Mouse (Mus musculus): ENCODE results near the gene Gm11032. TPM values are rescaled to one million over a fixed set of nuclear protein-coding genes. Genes with fewer than 3 reads are reported as not detected.
"Not testable (repeated sequence)": the region's sequence is repeated elsewhere in the genome, so short reads cannot be mapped to it uniquely, and the experiment has no call there.

Gm11032 gene
- polyA plus RNA-seq, 1 experiment, result not detected

- peaks cover 10% of the 10 kb centered on the region; the same call in 1 of the 2 replicates for H3K4me1 ChIP-seq (ENCODE audit: control insufficient read depth, insufficient read depth, low read length)
- no peak overlapping the region for H3K27ac ChIP-seq (ENCODE audit: insufficient read depth, low read length)
- TF ChIP-seq POLR2A (IDR thresholded peaks at IDR 0.05; ENCODE audit: low read depth, low read length) (no peak), CTCF (IDR thresholded peaks at IDR 0.05; ENCODE audit: borderline replicate concordance, insufficient read depth, low read length) (no peak)
- H3K4me3 ChIP-seq (ENCODE audit: insufficient read depth, low read length), result no peak overlapping the region
Measured at GRCm38 (mm10) chr11:4641185-4641584, 21.3 kb downstream of the Gm11032 start.

DNA sequence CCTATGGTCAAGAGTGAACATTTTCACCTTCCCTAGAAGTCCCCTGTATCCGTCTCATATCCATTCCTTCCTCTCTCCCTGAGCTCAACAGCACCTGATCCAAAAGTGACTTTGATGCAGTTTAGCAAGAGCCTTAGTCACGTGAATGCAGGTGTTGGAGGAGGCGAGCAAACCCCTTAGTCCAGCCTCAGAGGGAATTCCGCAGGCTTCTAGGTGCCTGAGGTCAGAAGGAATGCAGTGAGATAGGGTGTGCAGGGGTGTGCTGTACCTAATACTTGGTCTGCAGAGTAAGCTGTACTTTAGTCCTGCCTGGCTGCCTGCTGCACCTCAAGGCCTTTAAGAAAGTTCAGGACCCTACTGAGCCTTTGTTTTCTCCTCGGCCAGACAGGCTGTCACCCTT, 23.9 kb downstream of the Gm11032 start:
- H3K4me1 ChIP-seq (ENCODE audit: control insufficient read depth, insufficient read depth, low read length), result peaks cover 5% of the 10 kb centered on the region; the same call in 1 of the 2 replicates
- TF ChIP-seq POLR2A (IDR thresholded peaks at IDR 0.05; ENCODE audit: low read depth, low read length) (no peak), CTCF (IDR thresholded peaks at IDR 0.05; ENCODE audit: borderline replicate concordance, insufficient read depth, low read length) (no peak)
- H3K4me3 ChIP-seq (ENCODE audit: insufficient read depth, low read length), result no peak overlapping the region
- H3K27ac ChIP-seq (ENCODE audit: insufficient read depth, low read length), result no peak overlapping the region

DNA sequence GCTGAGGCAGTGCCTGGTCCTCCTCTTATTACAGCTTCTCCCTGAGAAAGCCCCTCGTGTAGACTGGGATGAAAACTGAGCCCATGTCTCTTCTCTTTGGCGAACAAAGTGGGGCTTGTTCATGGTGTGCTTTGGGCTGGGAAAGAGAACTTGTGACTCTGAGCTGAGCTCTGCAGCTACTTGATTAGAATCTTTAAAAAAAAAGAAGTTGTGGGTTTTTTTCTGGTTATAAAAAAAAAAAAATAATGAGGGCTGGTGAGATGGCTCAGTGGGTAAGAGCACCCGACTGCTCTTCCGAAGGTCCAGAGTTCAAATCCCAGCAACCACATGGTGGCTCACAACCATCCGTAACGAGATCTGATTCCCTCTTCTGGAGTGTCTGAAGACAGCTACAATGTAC, 25.3 kb downstream of the Gm11032 start:
- H3K4me3 ChIP-seq (ENCODE audit: insufficient read depth, low read length); H3K27ac ChIP-seq (ENCODE audit: insufficient read depth, low read length): not testable (repeated sequence)

GRCm38 (mm10) chr11:4646409-4646808, 26.5 kb downstream of the Gm11032 start:
- TF ChIP-seq POLR2A (IDR thresholded peaks at IDR 0.05; ENCODE audit: low read depth, low read length), result no peak
- TF ChIP-seq CTCF (IDR thresholded peaks at IDR 0.05; ENCODE audit: borderline replicate concordance, insufficient read depth, low read length), result no peak
- Histone ChIP-seq H3K4me3 (ENCODE audit: insufficient read depth, low read length) (no peak overlapping the region), H3K4me1 (ENCODE audit: control insufficient read depth, insufficient read depth, low read length) (no peaks in the 10 kb centered on the region), H3K27ac (ENCODE audit: insufficient read depth, low read length) (no peak overlapping the region)

More for the DNA sequence above, 25.3 kb downstream of the Gm11032 start:
- H3K4me1 ChIP-seq (ENCODE audit: control insufficient read depth, insufficient read depth, low read length), result not testable (repeated sequence)

GRCm38 (mm10) chr11:4659818-4660217, 40.0 kb downstream of the Gm11032 start:
- H3K27ac ChIP-seq (ENCODE audit: insufficient read depth, low read length), result no peak overlapping the region
- H3K4me1 ChIP-seq (ENCODE audit: control insufficient read depth, insufficient read depth, low read length), result no peaks in the 10 kb centered on the region; the same call in 1 of the 2 replicates
- TF ChIP-seq CTCF (IDR thresholded peaks at IDR 0.05; ENCODE audit: borderline replicate concordance, insufficient read depth, low read length) (no peak), POLR2A (IDR thresholded peaks at IDR 0.05; ENCODE audit: low read depth, low read length) (no peak)

DNA sequence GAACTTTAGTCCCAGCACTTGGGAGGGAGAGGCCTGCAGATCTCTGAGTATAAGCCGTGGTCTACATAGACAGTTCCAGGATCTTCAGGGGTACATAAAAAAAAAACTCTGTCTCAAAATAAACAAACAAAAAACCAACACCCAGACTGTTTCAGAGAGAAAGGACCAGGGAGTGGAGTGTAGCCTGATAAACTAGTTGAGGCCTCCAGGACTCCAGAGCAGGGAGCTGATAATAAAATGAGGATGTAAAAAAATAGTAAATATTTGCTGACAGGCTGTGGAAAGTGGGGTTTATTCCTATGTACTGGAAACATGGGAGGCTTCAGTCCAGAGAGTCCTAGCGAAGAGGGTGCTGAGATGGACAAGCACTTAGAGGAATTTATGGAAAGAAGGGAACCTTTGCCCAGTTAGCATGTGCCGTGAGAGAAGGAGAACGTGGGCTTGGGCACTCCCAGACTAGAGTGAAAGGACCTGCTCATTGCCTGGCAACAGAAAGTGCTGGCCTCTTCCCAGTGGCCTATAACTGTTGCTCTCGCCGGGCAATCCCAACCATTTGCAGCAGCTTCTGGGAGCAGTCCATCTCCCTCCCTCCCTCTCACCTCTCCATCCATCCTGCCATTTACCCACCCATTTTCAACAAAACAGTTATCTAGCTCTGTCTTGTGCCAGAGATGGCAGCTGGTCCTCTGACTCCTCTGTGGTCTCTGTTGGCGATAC, 40.6 kb downstream of the Gm11032 start:
- Histone ChIP-seq H3K27ac (ENCODE audit: insufficient read depth, low read length) (no peak overlapping the region), H3K4me3 (ENCODE audit: insufficient read depth, low read length) (no peak overlapping the region), H3K4me1 (ENCODE audit: control insufficient read depth, insufficient read depth, low read length) (no peaks in the 10 kb centered on the region; the same call in 1 of the 2 replicates)
- no peak for TF ChIP-seq CTCF (IDR thresholded peaks at IDR 0.05; ENCODE audit: borderline replicate concordance, insufficient read depth, low read length)
- no peak for TF ChIP-seq POLR2A (IDR thresholded peaks at IDR 0.05; ENCODE audit: low read depth, low read length)

More at GRCm38 (mm10) chr11:4659818-4660217, 40.0 kb downstream of the Gm11032 start:
- no peak overlapping the region for H3K4me3 ChIP-seq (ENCODE audit: insufficient read depth, low read length)

DNA sequence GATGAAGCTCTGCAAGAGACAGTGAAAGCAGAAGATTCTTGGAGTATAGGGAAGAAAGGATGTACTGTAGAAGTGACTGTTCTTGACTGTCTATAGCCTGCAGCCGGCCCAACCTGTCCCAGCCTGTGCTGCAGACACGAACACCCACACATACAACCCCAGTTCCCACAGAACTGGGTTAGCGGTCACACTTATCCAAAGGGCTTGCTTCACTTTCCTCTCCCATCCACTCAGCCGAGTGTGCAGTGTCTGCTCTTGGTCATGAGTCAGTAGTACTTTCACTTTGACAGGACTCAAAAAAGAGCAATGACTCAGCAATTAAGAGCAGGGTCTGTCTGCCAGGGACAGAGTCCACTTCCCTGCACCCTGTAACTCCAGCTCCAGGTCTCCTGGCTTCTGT, 41.5 kb downstream of the Gm11032 start:
- no peaks in the 10 kb centered on the region; the same call in 1 of the 2 replicates for H3K4me1 ChIP-seq (ENCODE audit: control insufficient read depth, insufficient read depth, low read length)
- no peak for TF ChIP-seq POLR2A (IDR thresholded peaks at IDR 0.05; ENCODE audit: low read depth, low read length)
- TF ChIP-seq CTCF (IDR thresholded peaks at IDR 0.05; ENCODE audit: borderline replicate concordance, insufficient read depth, low read length), result no peak
- H3K4me3 ChIP-seq (ENCODE audit: insufficient read depth, low read length), result no peak overlapping the region
- H3K27ac ChIP-seq (ENCODE audit: insufficient read depth, low read length), result no peak overlapping the region

- Histone ChIP-seq H3K4me1 (ENCODE audit: control insufficient read depth, insufficient read depth, low read length) (no peaks in the 10 kb centered on the region; the same call in 1 of the 2 replicates), H3K4me3 (ENCODE audit: insufficient read depth, low read length) (no peak overlapping the region), H3K27ac (ENCODE audit: insufficient read depth, low read length) (no peak overlapping the region)
- TF ChIP-seq POLR2A (IDR thresholded peaks at IDR 0.05; ENCODE audit: low read depth, low read length) (no peak), CTCF (IDR thresholded peaks at IDR 0.05; ENCODE audit: borderline replicate concordance, insufficient read depth, low read length) (no peak)
Measured at GRCm38 (mm10) chr11:4661871-4662495, 42.1 kb downstream of the Gm11032 start.

DNA sequence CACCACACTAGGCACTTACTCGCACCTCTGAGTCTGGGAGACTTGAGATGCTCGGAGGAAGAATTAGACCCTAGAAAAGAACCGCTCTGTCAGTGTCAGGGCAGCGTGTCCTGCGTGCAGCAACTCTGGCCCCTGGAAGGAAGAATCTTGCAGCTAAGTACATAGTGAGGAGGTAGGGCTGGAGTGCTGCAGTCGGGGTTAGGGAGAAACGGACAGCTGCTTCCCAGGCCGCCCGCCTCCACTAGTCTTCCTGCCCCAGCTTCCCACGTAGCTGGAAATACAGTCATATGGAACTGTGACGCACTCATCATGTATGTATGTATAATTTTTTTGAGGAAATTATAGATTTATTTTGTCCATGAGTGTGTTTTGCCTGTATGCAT, 42.6 kb downstream of the Gm11032 start:
- Histone ChIP-seq H3K4me1 (ENCODE audit: control insufficient read depth, insufficient read depth, low read length) (no peaks in the 10 kb centered on the region; the same call in 1 of the 2 replicates), H3K27ac (ENCODE audit: insufficient read depth, low read length) (no peak overlapping the region), H3K4me3 (ENCODE audit: insufficient read depth, low read length) (no peak overlapping the region)
- no peak for TF ChIP-seq CTCF (IDR thresholded peaks at IDR 0.05; ENCODE audit: borderline replicate concordance, insufficient read depth, low read length)
- no peak for TF ChIP-seq POLR2A (IDR thresholded peaks at IDR 0.05; ENCODE audit: low read depth, low read length)

Other genes starting within 250 kb of the Gm11032 start
- not detected in 2 replicates for gene Hormad2, start 179.0 kb upstream of the Gm11032 start, polyA plus RNA-seq (2011; ENCODE audit: insufficient read length, low read depth, missing spikeins)
- gene Mtmr3, start 25.2 kb upstream of the Gm11032 start, polyA plus RNA-seq (2011; ENCODE audit: insufficient read length, low read depth, missing spikeins), result 29.7 and 37.8 TPM in 2 replicates
- gene Ascc2, start 17.7 kb downstream of the Gm11032 start, polyA plus RNA-seq (2011; ENCODE audit: insufficient read length, low read depth, missing spikeins), result 34.3 and 39.0 TPM in 2 replicates
- 259 and 274 TPM in 2 replicates for gene Uqcr10, start 84.3 kb downstream of the Gm11032 start, polyA plus RNA-seq (2011; ENCODE audit: insufficient read length, low read depth, missing spikeins)
- 8.9 and 9.4 TPM in 2 replicates for gene Zmat5, start 84.6 kb downstream of the Gm11032 start, polyA plus RNA-seq (2011; ENCODE audit: insufficient read length, low read depth, missing spikeins)
- not detected in 2 replicates for gene Cabp7, start 126.7 kb downstream of the Gm11032 start, polyA plus RNA-seq (2011; ENCODE audit: insufficient read length, low read depth, missing spikeins)
- gene Nf2, start 229.5 kb downstream of the Gm11032 start, polyA plus RNA-seq (2011; ENCODE audit: insufficient read length, low read depth, missing spikeins), result 45.3 and 52.9 TPM in 2 replicates

Data from embryonic fibroblast, embryonic 13.5 days (primary cell).